Mouse (Mus musculus) myocyte (in vitro differentiated cells): Measurements from ENCODE around the gene Numb. TPM values are rescaled to one million over a fixed set of nuclear protein-coding genes. Genes with fewer than 3 reads are reported as not detected.
"Not testable (repeated sequence)": the region's sequence is repeated elsewhere in the genome, so short reads cannot be mapped to it uniquely, and the experiment has no call there.

ENCODE experiments used
- H3K27me3 ChIP-seq: one replicate; pipeline ENCODE4 v1.6.1; 2011; ENCODE audit not compliant: control insufficient read depth, insufficient read depth, insufficient read length
- H3K36me3 ChIP-seq: one replicate; pipeline ENCODE4 v1.6.1; 2011; ENCODE audit not compliant: control insufficient read depth, insufficient read depth
- H3K4me2 ChIP-seq: one replicate; pipeline ENCODE4 v1.6.1; 2011; ENCODE audit warnings: low read depth, control low read depth
- H3K4me3 ChIP-seq: one replicate; pipeline ENCODE4 v1.5.1; 2011; ENCODE audit warnings: mild to moderate bottlenecking, control low read depth, moderate library complexity
- H3K79me2 ChIP-seq: one replicate; pipeline ENCODE4 v1.6.1; 2011; ENCODE audit not compliant: control insufficient read depth, insufficient read depth
- H3ac ChIP-seq: one replicate; pipeline ENCODE4 v1.6.1; 2011; ENCODE audit not compliant: control insufficient read depth, insufficient read length
- CEBPB ChIP-seq: IDR thresholded peaks from 2 replicates; pipeline ENCODE4 v1.6.1; 2011; ENCODE audit warnings: mild to moderate bottlenecking, moderate library complexity; ENCODE audit not compliant: poor library complexity, insufficient read depth, severe bottlenecking
- E2F4 ChIP-seq: IDR thresholded peaks from one replicate; pipeline ENCODE4 v1.6.1; 2011; ENCODE audit warnings: mild to moderate bottlenecking, control low read depth, moderate library complexity; ENCODE audit not compliant: insufficient read depth
- MAX ChIP-seq: IDR thresholded peaks from one replicate; pipeline ENCODE4 v1.6.1; 2011; ENCODE audit warnings: low read depth, mild to moderate bottlenecking, control low read depth
- MYOD1 ChIP-seq, 3 experiments: IDR thresholded peaks; one replicate each; pipeline ENCODE4 v1.6.1; 2011; ENCODE audit warnings: control low read depth in 2 of 3, low read depth in 2 of 3, mild to moderate bottlenecking in 2 of 3, moderate library complexity in 1 of 3; ENCODE audit not compliant: insufficient read length in 2 of 3, control insufficient read depth in 1 of 3
- MYOG ChIP-seq, 3 experiments: IDR thresholded peaks; one replicate each; pipeline ENCODE4 v1.6.1; 2011; ENCODE audit warnings: control low read depth in 2 of 3, low read depth in 2 of 3, mild to moderate bottlenecking in 2 of 3; ENCODE audit not compliant: insufficient read length in 2 of 3, control insufficient read depth in 1 of 3, insufficient read depth in 1 of 3
- POLR2A ChIP-seq: IDR thresholded peaks from one replicate; pipeline ENCODE4 v1.6.1; 2011; ENCODE audit warnings: low read depth, mild to moderate bottlenecking, control low read depth, moderate library complexity; ENCODE audit not compliant: insufficient read length
- POLR2AphosphoS2 ChIP-seq: IDR thresholded peaks from one replicate; pipeline ENCODE4 v1.6.1; 2011; ENCODE audit warnings: low read depth, control low read depth; ENCODE audit not compliant: insufficient read length
- REST ChIP-seq: IDR thresholded peaks from one replicate; pipeline ENCODE4 v1.6.1; 2011; ENCODE audit warnings: mild to moderate bottlenecking, control low read depth, moderate library complexity; ENCODE audit not compliant: insufficient read depth, insufficient read length
- SRF ChIP-seq: IDR thresholded peaks from one replicate; pipeline ENCODE4 v1.6.1; 2011; ENCODE audit warnings: low read depth; ENCODE audit not compliant: control insufficient read depth, insufficient read length
- TCF12 ChIP-seq: IDR thresholded peaks from one replicate; pipeline ENCODE4 v1.6.1; 2011; ENCODE audit warnings: mild to moderate bottlenecking, control low read depth; ENCODE audit not compliant: poor library complexity, insufficient read depth, severe bottlenecking
- TCF3 ChIP-seq: IDR thresholded peaks from one replicate; pipeline ENCODE4 v1.6.1; 2011; ENCODE audit warnings: low read depth, control low read depth; ENCODE audit not compliant: insufficient read length
- USF1 ChIP-seq: IDR thresholded peaks from one replicate; pipeline ENCODE4 v1.6.1; 2011; ENCODE audit warnings: low read depth, mild to moderate bottlenecking, control low read depth, moderate library complexity
- polyA plus RNA-seq: library from polyadenylated mRNA; unstranded; fragments of >200 nt; fragmentation: generic; extraction: Trizol; gene quantifications from one replicate; pipeline ENCODE4 v1.2.1, GENCODE M21; 2012; ENCODE audit warnings: missing spikeins

The Numb gene
- polyA plus RNA-seq, 1 experiment = 10.0 TPM

- H3K4me3 ChIP-seq = no peak overlapping the region
- H3K79me2 ChIP-seq = no peaks in the 10 kb centered on the region
- no peak overlapping the region for H3ac ChIP-seq
- H3K4me2 ChIP-seq = no peak overlapping the region
- TF ChIP-seq CEBPB (no peak), MAX (no peak), TCF12 (no peak), REST (no peak), E2F4 (no peak), SRF (no peak), POLR2A (no peak), MYOD1 (IDR thresholded peaks at IDR 0.05; ENCODE audit: control insufficient read depth in 1 of 3, insufficient read length in 2 of 3, low read depth in 2 of 3) (no peak), TCF3 (no peak), POLR2AphosphoS2 (no peak), MYOG (IDR thresholded peaks at IDR 0.05; ENCODE audit: control insufficient read depth in 1 of 3, insufficient read depth in 1 of 3, insufficient read length in 2 of 3, low read depth in 2 of 3) (no peak)
- H3K27me3 ChIP-seq = no peaks in the 10 kb centered on the region
- H3K36me3 ChIP-seq = no peaks in the 10 kb centered on the region
Observed at GRCm38 (mm10) chr12:83889128-83889527, 32.6 kb downstream of the Numb start.

GRCm38 (mm10) chr12:83885516-83886285, 36.0 kb downstream of the Numb start:
- no peak overlapping the region for H3K4me2 ChIP-seq
- TF ChIP-seq MAX (no peak), CEBPB (no peak), TCF3 (no peak), REST (no peak), POLR2A (no peak), E2F4 (no peak), SRF (no peak), USF1 (no peak), POLR2AphosphoS2 (no peak), TCF12 (no peak)
- no peaks in the 10 kb centered on the region for H3K36me3 ChIP-seq
- no peaks in the 10 kb centered on the region for H3K27me3 ChIP-seq
- no peak overlapping the region for H3ac ChIP-seq
- H3K79me2 ChIP-seq = no peaks in the 10 kb centered on the region
- no peak overlapping the region for H3K4me3 ChIP-seq

- not testable (repeated sequence) for H3K27me3 ChIP-seq, H3ac ChIP-seq, H3K36me3 ChIP-seq, H3K4me2 ChIP-seq, H3K79me2 ChIP-seq, H3K4me3 ChIP-seq
Observed at GRCm38 (mm10) chr12:83885065-83885464, 36.7 kb downstream of the Numb start.

GRCm38 (mm10) chr12:83882503-83882902, 39.2 kb downstream of the Numb start:
- TF ChIP-seq USF1 = no peak
- TF ChIP-seq TCF12 = no peak
- no peak for TF ChIP-seq MAX
- no peak for TF ChIP-seq SRF
- no peak for TF ChIP-seq TCF3
- no peak for TF ChIP-seq POLR2AphosphoS2
- no peak for TF ChIP-seq MYOD1 (IDR thresholded peaks at IDR 0.05; ENCODE audit: control insufficient read depth in 1 of 3, insufficient read length in 2 of 3, low read depth in 2 of 3)
- TF ChIP-seq E2F4 = no peak
- no peak for TF ChIP-seq CEBPB
- TF ChIP-seq POLR2A = no peak
- TF ChIP-seq MYOG (IDR thresholded peaks at IDR 0.05; ENCODE audit: control insufficient read depth in 1 of 3, insufficient read depth in 1 of 3, insufficient read length in 2 of 3, low read depth in 2 of 3) = no peak
- no peak for TF ChIP-seq REST
- H3ac ChIP-seq = no peak overlapping the region
- H3K4me2 ChIP-seq = no peak overlapping the region
- H3K27me3 ChIP-seq = no peaks in the 10 kb centered on the region
- H3K4me3 ChIP-seq = no peak overlapping the region
- H3K79me2 ChIP-seq = no peaks in the 10 kb centered on the region
- no peaks in the 10 kb centered on the region for H3K36me3 ChIP-seq

- Histone ChIP-seq H3K36me3 (no peaks in the 10 kb centered on the region), H3K4me2 (no peak overlapping the region), H3K4me3 (no peak overlapping the region), H3K27me3 (no peaks in the 10 kb centered on the region), H3K79me2 (no peaks in the 10 kb centered on the region), H3ac (no peak overlapping the region)
- no peak for TF ChIP-seq TCF3
- TF ChIP-seq MAX = no peak
- no peak for TF ChIP-seq USF1
- no peak for TF ChIP-seq SRF
- no peak for TF ChIP-seq E2F4
- no peak for TF ChIP-seq CEBPB
Observed at GRCm38 (mm10) chr12:83882088-83882487, 39.6 kb downstream of the Numb start.
